Mouse (Mus musculus) cerebellum, adult 2 months (tissue): ENCODE data around the gene Actr10.

ENCODE experiments used
- CTCF ChIP-seq: fragments of 200-500 bp; IDR thresholded peaks from 2 replicates; pipeline ENCODE4 v1.5.1; 2011; ENCODE audit warnings: low read depth, mild to moderate bottlenecking, control low read depth, low read length, moderate library complexity, borderline replicate concordance; ENCODE audit not compliant: insufficient read depth
- POLR2A ChIP-seq: fragments of 200-500 bp; IDR thresholded peaks from 2 replicates; pipeline ENCODE4 v1.6.1; 2011; ENCODE audit warnings: low read length, control low read depth, borderline replicate concordance; ENCODE audit not compliant: insufficient read depth

- TF ChIP-seq CTCF (no peak), POLR2A (no peak)
These were observed 42.4 kb upstream of the Actr10 start for GRCm38 (mm10) chr12:70895275-70895674.
